Mouse (Mus musculus) hindbrain, embryonic 12.5 days (tissue): ENCODE results near the gene 7420426K07Rik. TPM values are rescaled to one million over a fixed set of nuclear protein-coding genes. Genes with fewer than 3 reads are reported as not detected.

ENCODE experiments used
- ATAC-seq: fragments of 200-750 bp; cut with Nextera tagmentation; 2 replicates; pipeline ENCODE4 v1.8.0; 2017; ENCODE audit warnings: moderate TSS enrichment; ENCODE audit not compliant: low FRiP score
- H3K27ac ChIP-seq: fragments of 300-500 bp; sonication (generic); 2 replicates; pipeline ENCODE4 v1.5.1; 2016; ENCODE audit warnings: mild to moderate bottlenecking
- H3K27me3 ChIP-seq: fragments of 300-500 bp; sonication (generic); 2 replicates; pipeline ENCODE4 v1.6.1; 2016; ENCODE audit warnings: mild to moderate bottlenecking
- H3K36me3 ChIP-seq: fragments of 300-500 bp; sonication (generic); 2 replicates; pipeline ENCODE4 v1.6.1; 2016; ENCODE audit warnings: mild to moderate bottlenecking
- H3K4me1 ChIP-seq: fragments of 300-500 bp; sonication (generic); 2 replicates; pipeline ENCODE4 v1.6.1; 2016
- H3K4me2 ChIP-seq: fragments of 300-500 bp; sonication (generic); replicated peaks from 2 replicates; pipeline ENCODE4 v1.6.1; 2016; ENCODE audit warnings: mild to moderate bottlenecking
- H3K4me3 ChIP-seq: fragments of 300-500 bp; sonication (generic); 2 replicates; pipeline ENCODE4 v1.5.1; 2016; ENCODE audit warnings: mild to moderate bottlenecking
- H3K9ac ChIP-seq: fragments of 300-500 bp; sonication (generic); 2 replicates; pipeline ENCODE4 v1.6.1; 2016; ENCODE audit warnings: mild to moderate bottlenecking, moderate library complexity
- H3K9me3 ChIP-seq: fragments of 300-500 bp; sonication (generic); replicated peaks from 2 replicates; pipeline ENCODE4 v1.6.1; 2016; ENCODE audit warnings: mild to moderate bottlenecking
- WGBS: fragments of 180-500 bp; shearing (Covaris S2); methylation state at CpG from one replicate; pipeline ENCODE4 v1.1.7; 2016; 5-methylcytosine and 5-hydroxymethylcytosine counted together
- polyA plus RNA-seq: library from polyadenylated mRNA; unstranded; fragments of >200 nt; fragmentation: Nextera tagmentation; extraction: Ambion mirVana; gene quantifications from 2 replicates; pipeline ENCODE4 v1.2.1, GENCODE M21; 2016

7420426K07Rik gene
- polyA plus RNA-seq, result not detected in 2 replicates

GRCm38 (mm10) chr9:98902819-98903218 lies at the start of gene 7420426K07Rik:
TSS of gene 7420426K07Rik (plus strand) at chr9:98903119.
- no peak within 1 kb of the TSS for H3K4me2 ChIP-seq
- H3K27me3 ChIP-seq, result no peaks in the 10 kb centered on the region
- H3K36me3 ChIP-seq, result no peaks in the 10 kb centered on the region
- H3K4me1 ChIP-seq, result no peaks in the 10 kb centered on the region
- no peak within 1 kb of the TSS for H3K9ac ChIP-seq
- H3K9me3 ChIP-seq, result no peaks in the 10 kb centered on the region
- no peak within 1 kb of the TSS for H3K27ac ChIP-seq
- H3K4me3 ChIP-seq, result no peak within 1 kb of the TSS
- WGBS, result 96% methylated on average over 2 of the region's 2 CpGs
- no peak for ATAC-seq

GRCm38 (mm10) chr9:98856210-98856609 lies 46.7 kb upstream of the 7420426K07Rik start, which contains the start of gene Prr23a2:
TSS of gene Prr23a2 (plus strand) at chr9:98856494.
- Histone ChIP-seq H3K4me1 (no peaks in the 10 kb centered on the region), H3K4me2 (no peak within 1 kb of the TSS), H3K9ac (no peak within 1 kb of the TSS), H3K4me3 (no peak within 1 kb of the TSS), H3K27me3 (no peaks in the 10 kb centered on the region), H3K9me3 (no peaks in the 10 kb centered on the region), H3K36me3 (no peaks in the 10 kb centered on the region), H3K27ac (no peak within 1 kb of the TSS)
- WGBS, result 65% methylated on average over 18 of the region's 18 CpGs
- no peak for ATAC-seq

DNA sequence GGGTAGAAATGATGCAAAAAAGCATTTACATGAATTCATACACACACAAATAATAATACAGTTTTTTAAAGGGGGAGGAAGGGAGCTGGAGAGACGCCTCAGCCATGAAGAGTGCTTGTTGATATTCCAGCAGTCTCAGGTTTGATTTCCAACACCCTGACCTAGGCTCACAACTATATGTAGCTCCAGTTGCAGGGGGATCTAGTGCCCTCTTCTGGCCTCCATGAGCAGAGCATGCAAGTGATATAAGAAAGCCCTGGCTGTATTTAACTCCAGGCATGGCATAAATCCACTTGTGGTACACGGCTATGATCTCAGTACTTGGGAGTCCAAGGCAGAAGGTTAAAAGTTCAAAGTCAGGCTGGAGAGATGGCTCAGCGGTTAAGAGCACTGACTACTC lies 39.5 kb upstream of the 7420426K07Rik start:
- Histone ChIP-seq H3K4me2 (no peak overlapping the region), H3K4me1 (no peaks in the 10 kb centered on the region), H3K4me3 (no peak overlapping the region), H3K9ac (no peak overlapping the region), H3K27me3 (peaks cover 9% of the 10 kb centered on the region; the same call in 1 of the 2 replicates), H3K36me3 (no peaks in the 10 kb centered on the region), H3K9me3 (no peaks in the 10 kb centered on the region), H3K27ac (no peak overlapping the region)
- no peak for ATAC-seq
- 77% methylated on average over 3 of the region's 3 CpGs for WGBS

GRCm38 (mm10) chr9:98864571-98864970 lies 38.3 kb upstream of the 7420426K07Rik start, which contains the start of gene Prr23a3:
TSS of gene Prr23a3 (plus strand) at chr9:98864767.
- H3K27ac ChIP-seq, result no peak within 1 kb of the TSS
- 50% methylated on average over 22 of the region's 22 CpGs for WGBS
- no peaks in the 10 kb centered on the region for H3K36me3 ChIP-seq
- H3K27me3 ChIP-seq, result peaks cover 9% of the 10 kb centered on the region; the same call in 1 of the 2 replicates
- no peaks in the 10 kb centered on the region for H3K4me1 ChIP-seq
- H3K9ac ChIP-seq, result no peak within 1 kb of the TSS
- no peak within 1 kb of the TSS for H3K4me3 ChIP-seq
- H3K4me2 ChIP-seq, result peak within 1 kb of the TSS; percentile 9; the same call in 1 of the 2 replicates
- ATAC-seq, result no peak
- no peaks in the 10 kb centered on the region for H3K9me3 ChIP-seq

- H3K4me3 ChIP-seq, result no peak overlapping the region
- peaks cover 12% of the 10 kb centered on the region for H3K9me3 ChIP-seq
- no peak for ATAC-seq
- H3K4me2 ChIP-seq, result no peak overlapping the region
- H3K27me3 ChIP-seq, result no peaks in the 10 kb centered on the region
- no peak overlapping the region for H3K9ac ChIP-seq
- no peaks in the 10 kb centered on the region for H3K36me3 ChIP-seq
- H3K27ac ChIP-seq, result no peak overlapping the region
- no peaks in the 10 kb centered on the region for H3K4me1 ChIP-seq
- WGBS, result 89% methylated on average over 1 of the region's 1 CpGs
Observed at GRCm38 (mm10) chr9:98901486-98901885, 1.4 kb upstream of the 7420426K07Rik start.

- H3K27ac ChIP-seq, result no peak overlapping the region
- peaks cover 5% of the 10 kb centered on the region for H3K4me1 ChIP-seq
- no peaks in the 10 kb centered on the region for H3K27me3 ChIP-seq
- no peaks in the 10 kb centered on the region for H3K36me3 ChIP-seq
- H3K4me3 ChIP-seq, result no peak overlapping the region
- no peak overlapping the region for H3K9ac ChIP-seq
- 90% methylated on average over 5 of the region's 5 CpGs for WGBS
- ATAC-seq, result no peak
- no peak overlapping the region for H3K4me2 ChIP-seq
- no peaks in the 10 kb centered on the region for H3K9me3 ChIP-seq
Observed at GRCm38 (mm10) chr9:98920629-98921523, 18.0 kb downstream of the 7420426K07Rik start.

- no peaks in the 10 kb centered on the region for H3K36me3 ChIP-seq
- peaks cover 5% of the 10 kb centered on the region for H3K4me1 ChIP-seq
- H3K4me2 ChIP-seq, result no peak overlapping the region
- H3K9ac ChIP-seq, result no peak overlapping the region
- 33% methylated on average over 6 of the region's 6 CpGs for WGBS
- ATAC-seq, result no peak
- no peaks in the 10 kb centered on the region for H3K27me3 ChIP-seq
- H3K4me3 ChIP-seq, result no peak overlapping the region
- H3K9me3 ChIP-seq, result no peaks in the 10 kb centered on the region
- H3K27ac ChIP-seq, result no peak overlapping the region
Observed at GRCm38 (mm10) chr9:98923119-98923518, 20.2 kb downstream of the 7420426K07Rik start.

DNA sequence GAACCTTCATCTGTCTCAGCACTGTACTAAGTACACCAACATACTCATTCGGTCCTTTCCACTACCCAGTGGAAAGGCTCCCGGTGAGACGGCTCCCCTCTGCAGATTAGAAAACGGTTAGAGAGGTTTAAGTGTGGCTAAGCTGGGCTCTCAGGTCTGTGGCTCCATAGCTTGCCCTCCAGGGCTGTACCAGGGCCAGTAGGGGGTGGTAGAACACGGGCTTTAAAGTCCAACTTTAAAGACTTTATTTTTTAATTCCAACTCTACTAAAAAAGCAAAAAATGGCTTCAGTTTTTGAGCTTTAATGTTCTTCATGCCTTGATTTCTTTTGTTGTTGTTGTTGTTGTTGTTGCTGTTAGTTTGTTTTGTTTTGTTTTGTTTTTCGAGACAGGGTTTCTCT lies 21.3 kb downstream of the 7420426K07Rik start:
- no peaks in the 10 kb centered on the region for H3K27me3 ChIP-seq
- H3K9ac ChIP-seq, result no peak overlapping the region
- WGBS, result 66% methylated on average over 6 of the region's 6 CpGs
- no peak overlapping the region for H3K4me2 ChIP-seq
- no peak overlapping the region for H3K4me3 ChIP-seq
- ATAC-seq, result no peak
- no peaks in the 10 kb centered on the region for H3K9me3 ChIP-seq
- H3K4me1 ChIP-seq, result peaks cover 5% of the 10 kb centered on the region
- no peaks in the 10 kb centered on the region for H3K36me3 ChIP-seq
- no peak overlapping the region for H3K27ac ChIP-seq

DNA sequence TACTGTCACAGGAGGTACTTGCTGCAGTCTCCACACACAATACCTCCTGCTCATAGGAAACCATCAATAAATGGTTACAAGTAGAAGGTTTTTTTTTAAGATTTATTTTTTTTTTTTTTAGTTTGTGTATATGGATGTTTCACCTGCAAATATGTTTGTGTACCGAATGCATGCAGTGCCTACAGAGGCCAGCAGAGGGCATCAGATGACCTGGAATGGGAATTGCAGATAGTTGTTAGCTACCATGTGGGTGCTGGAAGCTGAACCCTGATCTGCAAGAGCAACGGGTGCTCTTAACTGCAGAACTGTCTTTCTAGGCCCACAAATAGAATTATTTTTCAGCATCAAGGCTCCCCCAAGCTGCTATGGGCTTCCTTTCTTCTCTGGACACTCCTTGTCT lies 26.6 kb downstream of the 7420426K07Rik start:
- no peak overlapping the region for H3K27ac ChIP-seq
- 87% methylated on average over 2 of the region's 2 CpGs for WGBS
- no peaks in the 10 kb centered on the region for H3K36me3 ChIP-seq
- H3K4me3 ChIP-seq, result no peak overlapping the region
- H3K9ac ChIP-seq, result no peak overlapping the region
- no peaks in the 10 kb centered on the region for H3K9me3 ChIP-seq
- H3K4me1 ChIP-seq, result 0 out of 2 replicates have a peak, but pooled peaks cover 5% of the 10 kb centered on the region
- no peak for ATAC-seq
- H3K4me2 ChIP-seq, result no peak overlapping the region
- peaks cover 3% of the 10 kb centered on the region; the same call in 1 of the 2 replicates for H3K27me3 ChIP-seq

GRCm38 (mm10) chr9:98932931-98933330 lies 30.0 kb downstream of the 7420426K07Rik start:
- peaks cover 9% of the 10 kb centered on the region; the same call in 1 of the 2 replicates for H3K4me1 ChIP-seq
- WGBS, result 33% methylated on average over 6 of the region's 6 CpGs

DNA sequence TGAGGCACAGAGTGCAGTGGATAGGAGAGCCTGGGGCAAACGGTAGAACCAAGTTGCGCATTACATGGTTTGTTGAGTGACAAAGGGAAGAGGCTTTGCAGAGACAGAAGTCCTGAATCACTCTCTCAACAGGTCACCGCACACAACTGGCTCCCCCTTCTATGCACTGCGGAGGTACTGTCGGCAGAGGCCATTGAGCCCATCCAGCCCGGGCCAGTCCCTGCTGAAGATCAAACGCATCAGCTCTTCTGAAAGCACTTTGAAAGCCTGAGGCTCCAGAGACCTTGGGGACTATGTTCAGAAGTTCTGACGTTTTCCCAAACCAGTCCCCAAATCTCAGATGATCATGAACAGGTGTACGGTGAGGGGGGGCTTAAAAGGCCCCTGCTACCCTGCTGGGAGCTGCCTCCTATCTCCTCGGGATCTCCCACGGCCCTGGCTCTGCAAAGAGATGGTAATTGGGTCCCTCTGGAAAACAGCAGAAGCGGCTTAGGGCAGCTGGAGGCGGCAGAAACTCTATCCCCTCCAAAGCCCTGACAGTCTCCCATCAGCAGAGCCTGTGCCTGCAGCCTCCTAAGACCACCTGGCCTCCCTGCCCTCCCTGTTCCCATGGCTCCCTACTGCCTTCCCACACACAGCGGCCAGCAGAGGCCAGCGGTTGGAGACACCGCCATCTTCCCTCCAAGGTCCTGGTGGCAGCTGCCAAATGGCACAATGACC lies 32.4 kb downstream of the 7420426K07Rik start:
- 21% methylated on average over 16 of the region's 16 CpGs for WGBS
- ATAC-seq, result no peak
- no peak overlapping the region for H3K4me3 ChIP-seq
- H3K9me3 ChIP-seq, result no peaks in the 10 kb centered on the region
- no peaks in the 10 kb centered on the region for H3K36me3 ChIP-seq
- no peak overlapping the region for H3K9ac ChIP-seq
- H3K27ac ChIP-seq, result no peak overlapping the region
- H3K27me3 ChIP-seq, result peaks cover 3% of the 10 kb centered on the region; the same call in 1 of the 2 replicates
- peaks cover 9% of the 10 kb centered on the region; the same call in 1 of the 2 replicates for H3K4me1 ChIP-seq
- no peak overlapping the region for H3K4me2 ChIP-seq

More at GRCm38 (mm10) chr9:98932931-98933330, 30.0 kb downstream of the 7420426K07Rik start:
- no peak for ATAC-seq
- H3K4me3 ChIP-seq, result no peak overlapping the region
- H3K9me3 ChIP-seq, result no peaks in the 10 kb centered on the region
- peaks cover 3% of the 10 kb centered on the region; the same call in 1 of the 2 replicates for H3K27me3 ChIP-seq
- H3K27ac ChIP-seq, result no peak overlapping the region
- no peaks in the 10 kb centered on the region for H3K36me3 ChIP-seq
- H3K9ac ChIP-seq, result no peak overlapping the region
- no peak overlapping the region for H3K4me2 ChIP-seq

GRCm38 (mm10) chr9:98939290-98939689 lies 36.4 kb downstream of the 7420426K07Rik start:
- WGBS, result 11% methylated on average over 2 of the region's 2 CpGs

More at GRCm38 (mm10) chr9:98939290-98939689, 36.4 kb downstream of the 7420426K07Rik start:
- no peaks in the 10 kb centered on the region for H3K9me3 ChIP-seq
- no peak overlapping the region for H3K27ac ChIP-seq
- no peak overlapping the region for H3K9ac ChIP-seq
- no peak overlapping the region for H3K4me3 ChIP-seq
- ATAC-seq, result no peak
- peaks cover 4% of the 10 kb centered on the region; the same call in 1 of the 2 replicates for H3K4me1 ChIP-seq
- H3K27me3 ChIP-seq, result no peaks in the 10 kb centered on the region
- no peaks in the 10 kb centered on the region for H3K36me3 ChIP-seq
- H3K4me2 ChIP-seq, result no peak overlapping the region
